Mouse (Mus musculus) bone marrow macrophage, adult 2 months (primary cell): ENCODE data around the gene Tbc1d2b.

Source experiments
- CTCF ChIP-seq: IDR thresholded peaks from 2 replicates; pipeline ENCODE4 v1.5.1; 2012; ENCODE audit warnings: low read depth, mild to moderate bottlenecking, low read length, moderate library complexity
- POLR2A ChIP-seq: IDR thresholded peaks from 2 replicates; pipeline ENCODE4 v1.6.1; 2012; ENCODE audit warnings: mild to moderate bottlenecking, low read depth, low read length, borderline replicate concordance

- TF ChIP-seq CTCF (no peak), POLR2A (no peak)
These were observed 91.2 kb downstream of the Tbc1d2b start for GRCm38 (mm10) chr9:90179409-90179808.
